Mouse (Mus musculus): ENCODE results near the gene Akip1. TPM values are rescaled to one million over a fixed set of nuclear protein-coding genes. Genes with fewer than 3 reads are reported as not detected.

Akip1 gene
- polyA plus RNA-seq, 1 experiment from 2014 or later: 44.8 TPM

GRCm38 (mm10) chr7:109708961-109709382, 5.5 kb downstream of the Akip1 start:
- ATAC-seq (ENCODE audit: insufficient number of reproducible peaks, low FRiP score, low TSS enrichment, low read depth): peak; percentile 74
- no peaks in the 10 kb centered on the region for H3K9me3 ChIP-seq (replicated peaks)
- no peak overlapping the region for H3K4me3 ChIP-seq (replicated peaks)
- H3K27ac ChIP-seq (replicated peaks): peak overlapping the region; percentile 70
- no peak overlapping the region for H3K9ac ChIP-seq
- H3K36me3 ChIP-seq: peaks cover 28% of the 10 kb centered on the region
- H3K27me3 ChIP-seq: no peaks in the 10 kb centered on the region
- WGBS: 10% methylated on average over 3 of the region's 3 CpGs
- no peak overlapping the region for H3K4me2 ChIP-seq (replicated peaks)
- peaks cover 22% of the 10 kb centered on the region for H3K4me1 ChIP-seq

- no peak for ATAC-seq (ENCODE audit: insufficient number of reproducible peaks, low FRiP score, low TSS enrichment, low read depth)
- Histone ChIP-seq H3K9me3 (replicated peaks) (no peaks in the 10 kb centered on the region), H3K27ac (replicated peaks) (no peak overlapping the region; the same call in 1 of the 2 replicates), H3K4me3 (replicated peaks) (no peak overlapping the region), H3K27me3 (no peaks in the 10 kb centered on the region), H3K36me3 (peaks cover 28% of the 10 kb centered on the region), H3K4me1 (peaks cover 13% of the 10 kb centered on the region), H3K4me2 (replicated peaks) (no peak overlapping the region), H3K9ac (no peak overlapping the region)
- 46% methylated on average over 1 of the region's 1 CpGs for WGBS
These were observed 6.6 kb downstream of the Akip1 start for GRCm38 (mm10) chr7:109710069-109710468.

- no peak for ATAC-seq (ENCODE audit: insufficient number of reproducible peaks, low FRiP score, low TSS enrichment, low read depth)
These were observed 8.7 kb downstream of the Akip1 start for GRCm38 (mm10) chr7:109712198-109712597.

DNA sequence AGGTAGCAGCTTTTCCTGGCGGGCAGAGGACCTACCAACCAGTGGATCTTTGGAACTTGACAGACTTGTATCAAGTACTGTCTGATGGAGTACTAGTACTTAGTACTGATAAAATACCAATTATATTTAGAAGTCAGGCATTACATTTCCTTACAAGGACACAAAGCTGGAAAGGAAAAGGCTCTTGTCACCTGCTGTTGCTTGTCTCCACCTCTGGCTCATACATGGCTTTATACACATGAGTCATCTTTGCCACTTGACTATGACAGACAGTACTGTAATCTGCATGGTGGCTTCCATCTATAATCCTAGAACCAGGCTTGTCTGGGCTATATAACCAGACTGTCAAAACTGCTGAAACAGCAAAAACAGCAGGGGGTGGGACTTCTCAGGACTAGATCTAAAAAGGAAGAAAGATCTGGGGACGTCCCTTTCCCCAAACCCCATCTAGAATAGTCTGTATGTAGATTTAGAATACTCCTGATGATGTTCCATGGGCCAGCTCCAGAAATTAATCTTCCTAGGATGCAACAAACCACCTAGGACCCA, 10.0 kb downstream of the Akip1 start:
- no peaks in the 10 kb centered on the region for H3K9me3 ChIP-seq (replicated peaks)
- no peak overlapping the region for H3K9ac ChIP-seq
- H3K4me3 ChIP-seq (replicated peaks): no peak overlapping the region
- H3K4me2 ChIP-seq (replicated peaks): no peak overlapping the region
- H3K27ac ChIP-seq (replicated peaks): no peak overlapping the region
- H3K36me3 ChIP-seq: peaks cover 28% of the 10 kb centered on the region
- WGBS: 85% methylated on average over 2 of the region's 2 CpGs
- ATAC-seq (ENCODE audit: insufficient number of reproducible peaks, low FRiP score, low TSS enrichment, low read depth): no peak
- peaks cover 5% of the 10 kb centered on the region for H3K4me1 ChIP-seq
- no peaks in the 10 kb centered on the region for H3K27me3 ChIP-seq

More at GRCm38 (mm10) chr7:109712198-109712597, 8.7 kb downstream of the Akip1 start:
- Histone ChIP-seq H3K9me3 (replicated peaks) (no peaks in the 10 kb centered on the region), H3K27ac (replicated peaks) (no peak overlapping the region), H3K36me3 (peaks cover 28% of the 10 kb centered on the region), H3K4me2 (replicated peaks) (no peak overlapping the region), H3K27me3 (no peaks in the 10 kb centered on the region), H3K4me3 (replicated peaks) (no peak overlapping the region), H3K4me1 (peaks cover 8% of the 10 kb centered on the region), H3K9ac (no peak overlapping the region)
- WGBS: 83% methylated on average over 7 of the region's 7 CpGs

DNA sequence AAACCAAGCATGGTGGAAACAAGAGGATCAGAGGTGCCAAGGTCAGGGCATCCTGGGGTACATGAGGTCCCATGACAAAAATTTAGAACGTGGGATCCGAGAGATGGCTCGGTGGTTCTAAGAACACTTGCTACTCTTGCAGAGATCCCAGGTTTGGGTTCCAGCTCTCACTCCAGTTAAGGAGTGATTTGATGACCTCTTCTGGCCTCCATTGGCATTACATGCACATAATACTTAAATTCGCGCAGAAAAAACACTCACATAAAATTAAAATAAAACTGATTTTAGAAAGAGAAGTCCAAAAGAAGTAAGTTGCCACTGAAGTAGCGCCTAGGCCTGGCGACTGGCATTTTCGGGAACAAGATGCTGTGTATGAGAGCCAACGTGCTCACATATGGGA, 15.8 kb downstream of the Akip1 start:
- Histone ChIP-seq H3K4me2 (replicated peaks) (no peak overlapping the region), H3K4me1 (no peaks in the 10 kb centered on the region), H3K4me3 (replicated peaks) (no peak overlapping the region), H3K27me3 (no peaks in the 10 kb centered on the region), H3K9ac (no peak overlapping the region), H3K36me3 (no peaks in the 10 kb centered on the region), H3K27ac (replicated peaks) (no peak overlapping the region), H3K9me3 (replicated peaks) (no peaks in the 10 kb centered on the region)
- WGBS: 60% methylated on average over 9 of the region's 9 CpGs
- no peak for ATAC-seq (ENCODE audit: insufficient number of reproducible peaks, low FRiP score, low TSS enrichment, low read depth)

DNA sequence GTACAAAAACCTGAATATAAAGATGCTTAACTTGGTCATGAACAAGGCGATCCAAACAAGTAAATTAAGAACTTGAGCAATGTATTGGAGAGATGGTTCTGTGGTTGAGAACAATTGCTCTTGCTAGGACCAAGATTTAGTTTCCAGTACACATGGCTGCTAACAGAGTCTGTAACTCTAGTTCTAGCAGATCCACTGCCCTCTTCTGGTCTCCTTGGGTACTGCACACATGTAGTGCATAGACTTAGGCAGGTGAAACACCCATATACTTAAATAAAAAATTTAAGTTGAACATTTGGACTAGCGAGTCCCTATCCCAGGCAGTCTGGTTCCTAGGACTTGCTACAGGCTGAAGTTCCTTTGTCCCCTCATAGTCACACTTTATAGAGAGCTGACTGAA, 19.1 kb downstream of the Akip1 start:
- Histone ChIP-seq H3K9me3 (replicated peaks) (no peaks in the 10 kb centered on the region), H3K4me3 (replicated peaks) (no peak overlapping the region), H3K4me1 (no peaks in the 10 kb centered on the region), H3K27ac (replicated peaks) (no peak overlapping the region), H3K27me3 (no peaks in the 10 kb centered on the region), H3K9ac (no peak overlapping the region), H3K36me3 (no peaks in the 10 kb centered on the region), H3K4me2 (replicated peaks) (no peak overlapping the region)
- ATAC-seq (ENCODE audit: insufficient number of reproducible peaks, low FRiP score, low TSS enrichment, low read depth): no peak
- WGBS: 99% methylated on average over 2 of the region's 2 CpGs

DNA sequence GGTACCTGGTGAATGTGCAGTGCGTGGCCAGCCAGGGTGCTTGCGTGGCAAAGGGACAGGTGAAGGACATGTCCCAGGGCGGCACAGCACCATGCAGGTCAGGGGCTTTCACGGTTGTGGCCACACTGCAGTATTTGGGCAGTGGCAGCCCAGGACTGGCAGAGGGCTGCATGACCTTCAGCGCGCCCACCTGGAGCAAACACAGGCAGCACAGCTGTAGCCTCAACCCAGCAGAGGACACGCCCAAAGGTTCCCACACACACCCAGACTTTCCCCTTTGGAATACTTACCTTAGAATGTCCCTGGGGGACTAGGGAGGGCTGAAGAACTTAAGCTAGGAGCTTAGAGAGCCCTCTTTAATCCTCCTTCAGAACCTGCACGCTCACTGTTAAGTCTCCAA, 19.6 kb downstream of the Akip1 start:
- WGBS: 90% methylated on average over 8 of the region's 8 CpGs
- no peak overlapping the region for H3K27ac ChIP-seq (replicated peaks)
- no peak overlapping the region for H3K4me3 ChIP-seq (replicated peaks)
- H3K4me2 ChIP-seq (replicated peaks): no peak overlapping the region
- no peak overlapping the region for H3K9ac ChIP-seq
- no peaks in the 10 kb centered on the region for H3K4me1 ChIP-seq
- no peaks in the 10 kb centered on the region for H3K36me3 ChIP-seq
- no peaks in the 10 kb centered on the region for H3K27me3 ChIP-seq
- no peak for ATAC-seq (ENCODE audit: insufficient number of reproducible peaks, low FRiP score, low TSS enrichment, low read depth)
- no peaks in the 10 kb centered on the region for H3K9me3 ChIP-seq (replicated peaks)

DNA sequence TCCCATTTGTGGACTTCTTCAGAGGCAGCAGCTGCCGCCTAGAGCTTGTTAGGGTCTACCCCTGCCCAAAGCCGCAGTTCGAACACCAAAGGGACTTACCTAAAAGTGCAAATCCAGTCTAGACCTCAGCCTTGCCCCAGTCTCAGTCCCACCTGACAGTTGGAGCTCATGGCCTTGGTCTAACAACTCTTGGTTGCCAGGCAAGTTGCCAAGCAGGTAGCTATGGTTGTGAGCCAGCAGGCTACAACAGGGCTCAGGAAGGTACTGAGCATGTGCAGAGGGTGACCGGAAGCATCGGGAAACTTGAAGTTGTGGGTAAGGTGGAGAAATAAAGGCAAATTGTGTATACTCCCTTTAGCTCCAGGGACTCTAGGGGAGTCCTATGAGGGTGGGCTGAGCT, 20.2 kb downstream of the Akip1 start, which contains the start of gene BC051019:
Gene BC051019 (minus strand): TSS at position 154 of the 400 bp plus-strand sequence.
- ATAC-seq (ENCODE audit: insufficient number of reproducible peaks, low FRiP score, low TSS enrichment, low read depth): no peak
- Histone ChIP-seq H3K27ac (replicated peaks) (no peak within 1 kb of the TSS), H3K4me1 (no peaks in the 10 kb centered on the region), H3K4me2 (replicated peaks) (no peak within 1 kb of the TSS), H3K9ac (no peak within 1 kb of the TSS), H3K4me3 (replicated peaks) (no peak within 1 kb of the TSS), H3K27me3 (no peaks in the 10 kb centered on the region), H3K36me3 (no peaks in the 10 kb centered on the region), H3K9me3 (replicated peaks) (no peaks in the 10 kb centered on the region)
- WGBS: 89% methylated on average over 5 of the region's 5 CpGs

DNA sequence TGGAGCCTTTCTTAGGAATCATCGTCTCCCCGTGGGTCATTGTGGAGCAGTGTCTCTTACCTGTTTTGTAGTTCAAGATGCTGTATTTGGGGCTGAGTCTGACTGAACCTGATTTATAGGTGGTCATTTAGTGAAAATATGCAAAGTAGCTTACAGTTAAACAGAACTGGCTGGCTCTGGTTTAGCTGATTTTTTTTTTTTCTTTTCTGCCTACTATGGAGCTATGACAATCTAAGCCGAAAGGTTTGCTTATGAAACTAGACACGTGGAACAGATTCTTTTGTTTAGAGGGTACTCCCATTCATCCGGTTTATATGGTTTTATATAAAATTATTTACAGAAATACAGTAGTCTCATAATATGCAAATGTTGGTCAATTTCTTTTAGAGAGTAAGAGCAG, 28.1 kb downstream of the Akip1 start, which contains the start of gene Ascl3:
Gene Ascl3 (minus strand): TSS at position 101 of the 400 bp plus-strand sequence.
- Histone ChIP-seq H3K4me2 (replicated peaks) (no peak within 1 kb of the TSS), H3K9ac (no peak within 1 kb of the TSS), H3K27ac (replicated peaks) (0 out of 2 replicates have a peak within 1 kb of the TSS, but pooled peaks have one; percentile 9), H3K4me3 (replicated peaks) (no peak within 1 kb of the TSS), H3K9me3 (replicated peaks) (no peaks in the 10 kb centered on the region), H3K4me1 (peaks cover 11% of the 10 kb centered on the region; the same call in 1 of the 2 replicates), H3K36me3 (peaks cover 13% of the 10 kb centered on the region), H3K27me3 (no peaks in the 10 kb centered on the region)
- no peak for ATAC-seq (ENCODE audit: insufficient number of reproducible peaks, low FRiP score, low TSS enrichment, low read depth)
- WGBS: 62% methylated on average over 5 of the region's 5 CpGs

- Histone ChIP-seq H3K27ac (replicated peaks) (no peak overlapping the region), H3K4me3 (replicated peaks) (no peak overlapping the region), H3K4me1 (peaks cover 6% of the 10 kb centered on the region; the same call in 1 of the 2 replicates), H3K9ac (no peak overlapping the region), H3K27me3 (no peaks in the 10 kb centered on the region), H3K9me3 (replicated peaks) (no peaks in the 10 kb centered on the region), H3K4me2 (replicated peaks) (no peak overlapping the region), H3K36me3 (peaks cover 24% of the 10 kb centered on the region)
- ATAC-seq (ENCODE audit: insufficient number of reproducible peaks, low FRiP score, low TSS enrichment, low read depth): no peak
- 85% methylated on average over 4 of the region's 4 CpGs for WGBS
These were observed 31.3 kb downstream of the Akip1 start for GRCm38 (mm10) chr7:109734806-109735205.

DNA sequence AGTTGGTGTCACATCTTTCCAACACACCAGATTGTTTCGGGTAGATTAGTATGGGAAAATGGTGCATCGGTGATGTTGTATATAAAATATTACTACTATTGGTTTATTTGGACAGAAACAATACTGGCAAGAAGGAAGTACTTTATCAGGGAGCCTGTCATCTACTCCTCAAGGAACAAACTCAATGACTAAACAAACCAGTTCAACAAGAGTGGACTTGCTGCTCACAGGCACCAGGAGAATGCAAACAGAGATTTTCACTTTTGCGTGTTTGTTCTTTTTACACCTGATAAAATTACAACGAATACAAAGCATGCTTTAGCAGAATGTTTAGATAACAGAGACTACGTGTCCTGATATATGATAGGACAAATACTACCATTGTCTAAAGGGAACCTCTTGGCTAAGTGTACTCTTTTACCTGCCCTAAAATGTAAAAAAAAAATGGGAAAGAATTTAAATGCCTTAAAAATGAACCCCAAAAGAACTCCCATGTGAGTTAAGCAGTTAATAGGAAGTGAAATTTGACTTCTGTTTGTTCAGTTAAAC, 36.4 kb downstream of the Akip1 start:
- Histone ChIP-seq H3K27me3 (no peaks in the 10 kb centered on the region), H3K36me3 (peaks cover 51% of the 10 kb centered on the region), H3K4me1 (no peaks in the 10 kb centered on the region), H3K4me3 (replicated peaks) (no peak overlapping the region), H3K4me2 (replicated peaks) (no peak overlapping the region), H3K9me3 (replicated peaks) (no peaks in the 10 kb centered on the region), H3K27ac (replicated peaks) (no peak overlapping the region), H3K9ac (no peak overlapping the region)
- 72% methylated on average over 5 of the region's 5 CpGs for WGBS
- no peak for ATAC-seq (ENCODE audit: insufficient number of reproducible peaks, low FRiP score, low TSS enrichment, low read depth)

DNA sequence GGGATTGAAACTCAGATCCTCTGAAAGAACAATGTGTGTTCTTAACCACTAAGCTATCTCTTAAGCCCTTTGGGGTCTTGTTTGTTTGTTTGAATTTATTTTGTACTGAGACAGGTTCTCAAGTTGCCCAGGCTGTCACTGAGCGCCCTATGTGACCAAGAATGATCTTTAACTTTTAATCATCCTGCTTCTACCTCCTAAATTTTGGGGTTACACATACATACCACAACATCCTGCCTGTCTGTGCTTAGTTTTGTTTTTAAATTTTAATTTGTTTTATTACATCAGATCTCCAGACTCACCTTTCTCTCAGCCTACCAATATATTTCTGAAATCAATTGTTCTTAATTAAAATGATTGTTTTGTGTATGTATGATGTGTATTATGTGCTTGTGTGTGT, 37.6 kb downstream of the Akip1 start:
- ATAC-seq (ENCODE audit: insufficient number of reproducible peaks, low FRiP score, low TSS enrichment, low read depth): no peak
- Histone ChIP-seq H3K4me2 (replicated peaks) (no peak overlapping the region), H3K4me1 (no peaks in the 10 kb centered on the region), H3K9me3 (replicated peaks) (no peaks in the 10 kb centered on the region), H3K36me3 (peaks cover 54% of the 10 kb centered on the region), H3K27ac (replicated peaks) (no peak overlapping the region), H3K27me3 (no peaks in the 10 kb centered on the region), H3K9ac (no peak overlapping the region), H3K4me3 (replicated peaks) (no peak overlapping the region)
- 78% methylated on average over 1 of the region's 1 CpGs for WGBS

Data from embryonic facial prominence, embryonic 15.5 days (tissue).